Mouse (Mus musculus) hindlimb bud, embryonic 11.5 days (tissue): ENCODE measurements at regions not wholly inside any gene's neighbourhood (a gene's known extent, or its start where the extent isn't known, plus 50 kb on each side); places are given as distances from the start of the nearest gene placed in this dataset.

ENCODE experiments used
- DNase-seq: peaks from one replicate; pipeline ENCODE4 v3.0.0-alpha.2; 2012; ENCODE audit warnings: low read depth, low spot score; ENCODE audit errors: extremely low spot score

DNA sequence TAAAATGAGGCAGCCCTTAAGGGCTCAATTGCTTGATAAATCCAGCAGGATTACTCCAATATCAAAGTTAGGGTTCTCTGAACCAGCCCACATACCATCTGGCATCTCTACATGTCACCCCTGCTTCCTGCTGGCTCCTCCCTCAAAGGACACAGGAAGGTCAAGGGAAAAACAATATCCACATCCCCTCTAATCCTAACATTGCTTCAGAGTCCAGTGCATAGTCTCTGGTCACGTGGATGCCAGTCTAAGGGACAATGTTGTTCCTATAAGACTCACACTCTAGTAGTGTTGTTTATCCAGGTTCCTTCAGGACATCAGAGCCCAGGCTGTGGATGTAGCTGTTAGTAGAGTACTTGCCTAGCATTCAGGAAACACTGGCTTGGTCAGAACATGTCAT is 124.9 kb upstream of the Foxa2 start:
- DNase-seq: no peak

DNA sequence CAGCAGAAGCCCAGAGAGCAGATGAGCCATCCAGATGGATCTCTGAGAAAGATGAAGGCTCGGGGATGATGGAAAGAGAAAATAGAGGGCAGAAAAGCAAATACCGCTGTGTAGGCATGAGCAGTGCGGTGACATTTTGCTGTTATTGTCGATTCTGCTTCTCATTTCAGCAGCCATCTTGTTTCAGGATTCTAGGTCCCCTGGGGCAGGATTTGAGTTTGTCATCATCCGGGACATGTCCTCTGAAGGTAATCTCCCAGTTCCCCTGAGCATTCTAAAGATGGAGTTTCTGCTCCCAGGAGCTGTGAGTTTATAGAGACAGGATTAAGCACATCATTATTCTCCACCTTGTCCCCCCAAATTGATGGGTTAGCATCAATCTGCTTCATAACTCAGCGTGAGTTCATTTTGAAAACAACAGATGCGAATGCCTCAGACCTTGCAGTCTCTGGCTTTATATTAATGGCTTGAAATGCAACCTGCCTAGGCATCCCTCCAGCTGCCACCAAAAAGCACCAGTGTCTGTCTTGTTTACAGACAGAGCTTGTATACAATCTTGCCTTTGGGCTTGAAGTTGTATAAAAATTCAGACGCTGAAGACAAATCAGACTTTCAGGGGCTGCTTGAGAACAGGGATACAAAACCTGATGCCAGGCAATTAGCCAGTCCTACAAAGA is 128.6 kb upstream of the Foxa2 start:
- no peak for DNase-seq

DNA sequence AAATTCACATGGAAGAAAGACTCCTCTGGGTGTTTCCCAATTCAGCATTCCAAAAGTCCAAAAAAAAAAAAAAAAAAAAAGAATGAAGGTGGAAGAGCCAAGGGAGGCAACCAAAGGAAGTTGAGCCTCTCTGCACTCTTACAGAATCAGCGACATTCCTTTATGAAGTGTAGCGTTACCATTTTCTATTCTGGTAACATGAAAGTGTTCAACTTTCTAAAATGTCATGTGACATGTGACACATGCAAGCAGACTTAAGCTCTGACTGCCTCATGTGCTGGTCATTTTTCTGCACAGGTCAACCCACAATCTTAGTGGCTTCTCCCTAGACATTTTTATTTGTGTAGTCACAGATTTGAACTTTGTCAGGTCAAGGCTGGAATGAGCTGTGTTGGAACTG is 133.5 kb upstream of the Foxa2 start:
- DNase-seq: no peak

DNA sequence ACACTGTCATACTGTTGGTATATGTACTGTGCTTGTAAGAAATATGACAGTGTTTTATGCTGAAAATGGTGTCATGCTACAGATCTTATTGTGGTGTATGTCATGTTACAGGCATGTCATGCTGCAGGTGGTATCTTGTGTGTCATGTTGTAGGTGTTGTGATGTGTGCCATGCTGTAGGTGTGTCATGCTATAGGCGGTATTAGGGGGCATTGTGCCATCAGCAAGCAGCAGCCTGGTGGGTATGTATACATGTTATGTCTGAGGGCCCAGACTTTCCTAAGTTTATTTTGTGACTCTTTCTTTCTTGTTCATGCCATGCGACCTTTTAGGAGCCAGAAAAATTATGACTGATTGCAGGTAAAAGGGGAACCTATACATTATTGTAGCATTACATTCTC is 134.7 kb upstream of the Foxa2 start:
- DNase-seq: no peak

DNA sequence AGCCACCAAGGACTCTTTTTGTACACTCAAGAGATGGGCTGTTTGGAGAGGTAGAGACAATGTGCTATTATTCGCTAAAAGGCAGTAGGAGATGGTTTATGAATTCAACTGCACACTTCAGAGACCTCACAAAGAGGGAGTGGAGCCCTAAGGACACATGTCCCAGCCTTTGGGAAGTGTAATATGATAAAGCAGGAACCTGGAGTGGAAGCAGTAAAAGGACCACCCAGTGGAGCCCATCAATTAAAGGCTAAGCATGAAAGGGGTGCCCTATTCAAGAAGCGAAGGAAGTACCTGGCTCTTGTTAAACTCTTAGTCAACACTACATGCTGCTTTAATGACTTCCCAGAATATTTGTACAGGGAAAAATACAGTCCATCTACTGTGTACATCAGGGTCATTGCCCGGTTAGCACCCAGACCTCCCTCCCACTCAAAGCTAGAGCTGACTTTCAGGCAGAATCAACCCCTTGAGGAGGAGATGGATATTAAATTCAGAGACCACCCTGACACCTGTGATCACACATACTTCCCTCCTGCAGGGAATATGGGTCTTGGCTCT is 135.8 kb upstream of the Foxa2 start:
- no peak for DNase-seq

DNA sequence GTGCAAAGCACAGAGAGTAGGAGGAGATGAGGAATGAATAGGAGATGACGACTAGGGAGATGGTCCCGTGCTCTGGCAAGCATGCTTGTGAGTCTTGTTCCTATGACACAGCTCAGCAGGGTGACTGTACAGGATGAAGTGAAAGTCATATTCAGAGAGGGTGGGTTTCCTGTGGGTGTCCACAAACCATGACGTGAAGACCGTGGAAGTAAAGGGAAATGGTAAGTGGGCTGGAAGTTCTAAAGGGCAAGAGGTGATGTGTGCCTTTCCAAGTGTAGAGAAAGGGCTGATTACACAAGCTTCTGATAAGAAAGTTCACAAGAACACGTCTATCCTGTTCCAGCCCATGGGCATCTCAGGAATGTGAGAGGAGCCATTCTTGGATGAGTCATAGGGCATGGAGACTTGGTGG is 138.0 kb upstream of the Foxa2 start:
- no peak for DNase-seq

DNA sequence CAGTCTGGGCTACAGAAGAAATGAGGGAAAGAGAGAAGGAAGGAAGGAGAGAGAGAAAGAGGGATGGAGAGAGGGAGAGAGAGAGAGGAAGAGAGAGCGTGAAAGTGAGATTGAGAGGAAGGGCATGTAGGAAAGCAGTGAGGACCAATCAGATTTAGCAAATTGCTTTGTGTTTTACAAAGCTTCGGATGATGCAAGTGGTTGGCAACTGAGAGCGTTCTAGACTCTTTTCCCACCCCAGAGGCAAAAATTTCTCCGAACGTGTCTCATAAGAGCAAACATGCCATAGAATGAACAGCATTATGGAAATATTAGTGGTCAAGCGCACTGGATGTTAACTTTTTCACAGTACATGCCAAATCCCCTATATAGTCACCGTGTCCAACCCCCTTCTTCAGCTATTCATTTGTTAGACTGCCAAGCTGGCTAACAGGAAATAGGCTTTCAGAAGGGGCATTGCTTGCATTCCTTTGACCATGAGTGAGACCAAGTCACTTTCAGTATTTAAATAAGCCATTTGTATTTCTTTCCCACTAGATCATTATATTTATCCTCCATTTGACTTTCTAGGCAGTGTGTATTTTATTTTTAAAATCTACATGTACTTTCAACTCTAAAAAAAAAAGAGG is 139.7 kb upstream of the Foxa2 start:
- DNase-seq: no peak

DNA sequence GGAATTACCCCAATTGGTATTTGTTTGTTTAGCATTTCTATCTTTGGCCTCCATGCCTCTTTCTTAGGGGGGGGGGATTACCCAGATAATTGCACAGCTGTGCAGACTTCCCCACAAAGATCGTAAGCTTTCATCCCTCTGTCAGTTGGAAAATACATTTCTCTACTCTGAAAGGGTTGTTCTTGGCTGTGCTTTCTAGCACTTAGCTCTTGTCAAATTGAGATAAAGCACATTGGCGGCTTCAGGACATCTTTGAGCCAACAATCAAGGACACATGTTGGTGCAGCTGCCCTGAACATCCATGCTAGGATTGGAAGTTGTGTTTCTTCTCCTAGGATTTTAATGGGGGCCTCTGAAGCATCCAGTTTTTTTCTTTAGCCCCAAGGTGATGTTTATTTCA is 142.1 kb upstream of the Foxa2 start:
- DNase-seq: no peak

DNA sequence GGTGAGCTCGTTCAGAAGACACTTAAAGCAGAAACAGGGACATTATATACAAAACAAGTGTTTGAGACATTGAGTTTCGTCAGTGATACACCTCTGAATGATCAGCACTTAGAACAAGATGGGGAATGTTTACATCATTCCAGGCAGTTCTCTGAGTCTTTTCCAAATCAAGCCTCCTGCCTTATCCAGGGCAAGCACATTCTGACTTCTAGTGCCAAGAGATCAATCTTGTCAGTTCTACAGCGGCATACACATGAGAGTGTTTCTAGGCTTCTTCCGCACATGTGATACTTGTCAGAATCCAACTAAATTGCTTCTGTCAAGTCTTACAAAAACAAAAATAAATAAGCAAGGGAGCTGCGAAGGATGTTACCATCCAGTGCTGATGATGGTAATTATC is 142.5 kb upstream of the Foxa2 start:
- no peak for DNase-seq

DNA sequence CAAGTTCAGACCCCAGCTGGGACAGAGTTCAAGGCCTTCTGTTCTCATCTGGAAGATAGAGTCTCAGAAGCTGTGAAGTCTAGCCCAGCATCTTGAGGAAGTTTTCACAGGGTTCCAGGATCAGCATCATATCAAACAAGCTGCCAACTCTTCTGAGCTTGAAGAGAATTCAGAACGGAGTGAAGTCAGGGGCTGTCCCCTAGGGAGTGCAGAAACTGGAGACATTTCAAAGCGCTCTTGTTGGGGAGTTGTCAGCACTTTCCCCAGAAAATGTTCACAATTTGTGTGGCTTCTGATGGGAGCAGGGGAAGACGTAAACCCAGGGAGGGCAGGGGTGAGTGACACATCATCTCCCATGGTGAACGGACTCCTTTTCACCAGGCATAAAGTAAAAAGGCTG is 146.2 kb upstream of the Foxa2 start:
- no peak for DNase-seq

DNA sequence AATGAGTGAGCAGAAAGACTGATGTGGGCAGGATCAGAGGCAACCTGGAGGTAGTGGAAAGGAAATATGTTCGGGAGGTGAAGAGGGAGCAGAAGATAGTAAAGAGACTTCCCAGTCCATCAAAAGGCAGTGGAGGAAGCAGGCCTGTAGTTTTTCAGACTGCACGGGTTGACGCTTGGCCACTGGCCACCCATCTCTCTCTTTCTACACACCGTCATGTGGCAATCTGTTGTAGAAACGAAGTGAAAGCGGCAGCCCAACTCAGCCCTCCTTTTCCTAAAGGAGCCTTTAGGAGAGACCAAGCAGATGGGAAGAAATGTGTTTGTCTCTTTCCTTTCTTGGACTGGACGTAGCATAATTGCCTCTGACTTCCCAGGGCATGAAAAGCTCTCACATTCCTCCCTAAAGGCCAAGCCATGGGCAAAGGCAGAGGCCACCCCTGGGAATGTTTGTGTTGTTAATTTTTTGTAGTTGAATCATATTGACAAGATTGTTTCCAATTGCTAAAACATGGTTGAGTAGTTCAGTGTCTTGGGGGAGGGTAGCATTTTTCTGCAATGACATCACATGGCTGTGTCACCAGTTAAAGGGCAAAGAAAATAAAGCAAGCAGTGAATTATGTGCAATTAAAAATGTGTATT is 150.7 kb upstream of the Foxa2 start:
- no peak for DNase-seq

DNA sequence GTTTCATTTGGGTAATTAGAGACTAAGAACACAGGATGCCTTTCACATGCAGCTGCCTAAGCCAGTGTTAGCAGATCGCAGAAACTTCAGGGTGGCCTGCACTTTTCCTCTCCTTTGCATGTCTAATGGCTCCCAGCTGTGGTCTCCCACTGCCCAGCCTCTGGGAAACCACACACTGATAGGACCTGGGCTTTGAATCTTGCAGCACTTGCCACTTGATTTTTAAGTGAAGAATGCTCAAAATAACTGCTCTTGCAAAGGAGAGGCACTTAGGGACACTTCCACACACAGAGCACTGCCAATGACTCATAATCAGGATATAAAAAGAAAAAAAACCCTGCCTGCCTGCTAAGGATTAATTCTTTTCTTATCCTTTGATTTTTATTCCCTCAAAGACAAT is 159.9 kb upstream of the Foxa2 start:
- no peak for DNase-seq

DNA sequence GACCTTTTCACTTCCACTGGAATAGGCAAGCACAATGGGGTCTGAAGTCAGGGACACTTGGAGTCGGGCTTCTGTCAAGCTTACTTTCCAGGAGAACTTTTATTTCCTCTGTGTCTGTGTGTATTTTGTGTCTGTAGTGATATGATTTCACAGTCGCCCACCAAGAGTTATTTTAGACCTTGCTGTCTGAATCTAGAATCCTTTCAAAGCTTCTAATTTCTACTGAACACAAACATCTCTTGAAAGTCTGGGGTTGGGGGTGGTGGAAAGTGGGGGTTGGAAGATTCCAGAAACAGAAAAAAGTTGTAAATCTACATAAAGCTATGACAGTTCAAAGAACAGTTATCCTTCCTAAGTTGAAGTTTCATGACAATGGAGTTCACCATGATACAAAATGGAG is 164.0 kb upstream of the Foxa2 start:
- no peak for DNase-seq

DNA sequence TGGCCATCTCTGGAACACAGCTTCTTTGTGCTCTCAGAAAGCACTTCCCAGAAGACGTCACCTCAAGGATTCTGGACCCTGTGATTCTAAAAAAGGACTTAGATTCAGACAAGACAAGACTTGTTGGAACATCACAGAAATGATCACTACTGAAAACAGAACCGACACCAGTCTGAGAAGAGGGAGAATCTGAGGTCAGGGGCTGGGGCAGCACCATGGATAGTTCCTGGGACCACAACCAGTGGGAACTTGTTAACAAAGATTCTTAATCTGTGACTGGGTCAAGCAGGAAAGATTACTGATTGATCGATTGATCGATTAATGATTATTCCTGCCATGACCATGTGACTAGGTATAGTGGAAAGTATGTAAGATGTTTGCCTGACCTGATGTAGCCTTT is 170.4 kb upstream of the Foxa2 start:
- DNase-seq: no peak

DNA sequence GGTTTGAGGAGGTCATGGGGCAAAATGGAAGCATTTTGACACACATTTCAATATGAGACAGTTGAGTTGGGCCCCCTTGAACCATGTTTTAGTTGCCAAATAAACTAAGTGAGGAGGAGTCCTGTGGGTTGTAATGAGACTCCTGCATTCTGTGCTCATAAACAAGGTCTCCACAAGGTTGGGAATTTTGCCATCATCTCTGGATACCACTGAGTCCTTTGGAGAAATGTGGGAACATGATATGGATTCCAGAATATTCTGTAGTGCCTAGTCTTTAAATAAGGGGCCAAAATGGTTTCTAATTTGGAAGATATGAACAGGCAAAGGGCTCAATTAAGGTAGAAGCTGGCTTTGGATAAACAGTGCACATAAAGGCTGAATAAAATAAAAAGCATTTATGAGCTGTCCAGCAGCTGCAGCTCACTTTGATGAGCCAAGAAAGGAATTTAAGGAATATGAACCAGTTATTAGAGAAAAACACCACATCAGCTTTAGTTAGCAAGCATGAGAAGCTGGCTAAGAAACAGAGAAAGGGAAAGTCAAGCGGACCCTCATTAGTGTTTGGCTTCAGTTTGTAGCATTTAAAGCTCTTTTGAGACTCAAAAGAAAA is 161.3 kb upstream of the Sstr4 start:
- no peak for DNase-seq

DNA sequence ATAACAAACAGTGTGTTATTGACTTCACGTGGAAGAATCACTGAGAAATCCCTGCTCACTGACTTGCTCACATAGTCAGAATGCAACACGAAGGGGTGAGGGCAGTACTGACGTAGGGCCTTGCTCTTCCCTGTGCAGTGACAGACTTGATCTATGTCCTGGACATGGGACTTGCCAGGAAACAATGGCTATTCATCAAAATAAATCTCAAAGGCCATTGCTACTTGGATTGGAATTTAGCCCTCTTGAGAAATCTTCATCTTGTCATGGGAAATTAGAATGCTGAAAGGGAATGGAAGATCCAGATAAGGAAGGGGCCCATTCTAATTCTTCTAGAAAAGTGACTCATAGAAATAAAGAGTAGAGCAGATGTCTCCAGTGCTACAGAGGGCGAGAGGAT is 158.0 kb upstream of the Sstr4 start:
- DNase-seq: no peak

DNA sequence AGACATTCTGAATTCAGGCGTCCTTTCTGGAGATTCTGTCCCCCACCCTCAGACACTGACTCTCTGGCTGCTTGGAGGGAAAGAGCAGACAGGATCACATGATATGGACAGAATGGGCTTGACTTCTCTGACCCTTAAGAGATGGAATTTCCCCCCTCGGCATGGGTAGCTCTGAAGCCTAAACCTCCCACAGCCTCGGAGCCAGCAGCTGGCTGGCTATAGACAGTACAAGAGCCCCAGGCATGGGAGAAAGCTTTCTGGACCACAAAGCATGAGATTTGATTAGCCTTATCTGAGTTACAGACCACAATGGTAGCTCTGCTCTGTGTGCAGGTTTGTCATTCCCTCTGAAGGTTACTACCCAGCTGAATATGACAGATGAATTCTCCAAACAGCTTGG is 156.1 kb upstream of the Sstr4 start:
- DNase-seq: no peak

DNA sequence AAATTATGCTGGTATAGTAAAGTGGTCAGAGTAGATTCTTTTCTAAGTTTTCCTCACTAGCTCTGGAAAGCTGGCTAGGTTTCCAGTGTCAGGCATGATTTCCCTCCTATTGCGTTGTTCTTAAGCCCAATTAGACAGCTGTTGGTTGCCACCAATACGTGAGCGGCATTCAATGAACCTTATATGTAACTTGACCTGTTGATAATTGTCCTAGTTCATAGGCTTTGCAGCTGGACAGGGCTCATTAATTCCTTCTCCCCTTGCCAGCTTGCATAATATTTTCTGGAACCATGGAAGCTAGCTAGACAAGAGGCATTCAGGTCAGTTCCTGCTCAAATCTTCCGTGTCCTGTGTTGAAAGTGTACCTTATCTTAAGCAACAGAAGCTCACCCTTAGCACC is 152.9 kb upstream of the Sstr4 start:
- no peak for DNase-seq

DNA sequence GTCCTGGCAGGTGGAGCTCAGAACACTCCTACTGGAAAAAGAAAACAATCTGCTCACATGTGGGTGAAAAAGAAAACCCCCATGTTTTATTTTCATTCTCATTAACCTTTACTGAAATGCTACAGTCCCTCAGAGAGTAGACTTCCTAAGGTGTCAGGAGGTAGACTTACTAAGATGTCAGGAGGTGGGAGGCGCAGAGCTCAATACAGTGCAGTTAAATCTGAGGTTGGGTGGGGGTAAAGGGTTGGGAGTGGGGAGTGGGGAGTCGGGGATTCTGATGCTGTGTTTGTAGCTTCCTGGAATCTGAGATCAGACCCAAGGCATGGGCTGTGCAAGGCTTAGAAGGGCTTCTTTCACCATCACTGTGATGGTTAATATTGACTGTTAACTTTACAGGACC is 149.6 kb upstream of the Sstr4 start:
- DNase-seq: no peak

DNA sequence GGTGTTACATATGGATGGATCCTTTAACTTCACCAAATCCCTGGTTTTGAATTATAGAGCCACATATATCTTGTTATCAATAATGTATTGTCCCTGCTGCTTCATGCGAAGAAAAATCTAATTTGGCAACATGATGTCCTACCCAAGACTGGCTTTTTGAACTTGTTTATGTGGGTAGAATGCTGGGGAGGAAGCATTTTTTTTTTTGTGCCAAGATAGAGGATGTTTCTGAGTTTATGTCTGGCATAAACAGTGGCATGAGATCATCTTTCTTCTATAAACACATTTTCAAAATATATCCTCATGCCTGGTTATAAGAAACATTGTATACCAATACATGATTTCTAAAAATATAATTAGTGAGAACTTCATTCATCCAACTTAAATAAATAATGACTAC is 144.2 kb upstream of the Sstr4 start:
- no peak for DNase-seq

DNA sequence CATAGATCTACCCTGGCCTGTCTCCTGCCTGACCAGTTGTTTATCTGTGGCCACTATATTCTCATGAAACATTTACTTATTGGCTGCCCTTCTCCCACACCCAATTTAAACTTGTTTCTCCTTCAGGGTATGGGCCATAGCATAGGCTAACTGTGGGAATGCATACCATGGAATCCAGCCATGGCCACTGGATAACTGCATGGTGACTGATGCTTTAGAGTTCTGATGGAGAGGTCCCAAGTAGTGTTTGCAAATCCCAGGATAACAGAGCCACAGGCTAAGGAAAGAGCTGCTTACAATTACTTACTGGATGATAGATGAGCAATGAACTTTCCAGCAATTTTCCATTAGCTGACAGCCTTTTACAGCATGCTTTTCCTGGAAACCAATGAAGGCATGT is 139.5 kb upstream of the Sstr4 start:
- no peak for DNase-seq

DNA sequence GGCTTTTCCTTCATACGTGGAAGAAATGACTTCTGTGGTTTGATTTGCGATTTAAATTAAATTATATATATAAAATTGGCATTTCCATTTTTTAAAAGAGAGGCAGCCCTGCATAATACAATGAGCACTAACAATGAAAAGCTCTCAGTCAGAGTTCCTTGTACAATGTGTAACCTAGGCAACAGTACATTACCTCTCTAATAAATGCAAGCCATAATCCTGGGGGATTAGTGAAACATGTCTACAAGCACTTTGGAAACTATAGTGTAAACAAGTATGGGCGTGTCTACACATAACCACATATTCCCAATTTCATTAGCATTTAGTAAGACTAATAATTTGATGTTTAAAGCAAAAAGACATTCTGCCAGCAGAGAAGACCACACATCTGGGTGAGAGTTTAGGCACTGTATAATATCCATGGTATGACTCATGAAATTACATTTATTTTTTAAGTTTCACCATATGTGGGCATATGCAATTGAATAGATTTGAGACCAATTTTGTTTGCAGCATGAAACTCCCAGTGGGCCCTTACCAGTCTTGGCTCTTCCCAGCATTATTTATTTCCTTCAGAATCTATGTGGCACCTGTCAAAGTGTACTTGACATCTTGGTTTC is 130.9 kb upstream of the Sstr4 start:
- DNase-seq: no peak
